Mouse (Mus musculus) cerebellum, postnatal 4 days (tissue): Measurements from ENCODE around the gene Chd2.

Experiments used
- DNase-seq, 2 experiments: peaks; one replicate each; pipeline ENCODE4 v3.0.0; 2022; ENCODE audit warnings: low spot score in 2 of 2, mixed read lengths in 1 of 2

Chd2 gene

DNA sequence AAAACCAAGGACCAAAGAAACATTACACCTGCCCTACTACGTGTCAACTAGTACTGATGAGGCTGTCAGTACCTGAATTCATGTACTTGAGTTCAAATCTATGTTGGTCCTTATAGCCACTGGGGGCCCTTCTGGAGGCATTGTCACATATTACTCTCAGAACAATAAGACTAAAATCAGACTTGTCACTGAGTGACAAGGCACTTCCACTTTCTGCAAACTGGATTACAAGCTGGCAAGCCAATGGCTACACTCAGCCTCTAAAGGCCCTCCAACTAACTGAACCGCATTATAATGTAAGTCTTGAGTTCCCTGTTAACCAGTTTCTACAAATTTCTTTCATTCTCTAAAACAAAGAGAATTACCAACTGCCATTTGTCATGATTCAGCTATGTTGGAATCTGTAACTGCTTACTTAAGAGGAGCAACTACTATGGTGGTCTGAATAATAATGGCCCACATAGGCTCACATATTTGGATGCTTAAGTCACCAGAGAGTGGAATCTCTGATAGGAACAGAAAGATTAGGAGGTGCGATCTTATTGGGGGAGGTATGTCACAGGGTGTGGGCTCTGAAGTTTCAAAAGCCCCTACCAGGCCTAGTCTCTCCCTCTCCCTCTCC, 89.3 kb downstream of the Chd2 start:
- no peak for DNase-seq

DNA sequence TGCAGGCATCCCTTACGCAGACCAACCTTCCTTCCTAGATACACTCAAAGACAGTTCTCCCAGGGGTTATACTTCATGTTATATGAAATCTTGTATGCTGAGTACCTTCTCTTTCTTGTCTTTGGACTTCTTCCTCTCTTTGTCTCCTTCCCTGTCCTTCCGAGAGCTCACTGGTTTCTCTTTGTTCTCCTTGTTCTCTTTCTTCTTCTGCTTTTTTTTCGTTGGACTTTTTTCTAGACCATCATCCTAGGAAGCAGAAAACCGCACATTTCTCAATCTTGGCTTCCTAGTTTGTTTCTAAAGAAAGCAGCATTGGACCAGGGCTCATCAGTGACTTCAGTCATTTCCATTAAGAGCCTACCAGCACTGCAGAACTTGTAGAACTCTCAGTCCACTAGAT, 90.0 kb downstream of the Chd2 start:
- no peak for DNase-seq

- no peak for DNase-seq
Measured at GRCm38 (mm10) chr7:73442246-73442645, 99.4 kb downstream of the Chd2 start.

DNA sequence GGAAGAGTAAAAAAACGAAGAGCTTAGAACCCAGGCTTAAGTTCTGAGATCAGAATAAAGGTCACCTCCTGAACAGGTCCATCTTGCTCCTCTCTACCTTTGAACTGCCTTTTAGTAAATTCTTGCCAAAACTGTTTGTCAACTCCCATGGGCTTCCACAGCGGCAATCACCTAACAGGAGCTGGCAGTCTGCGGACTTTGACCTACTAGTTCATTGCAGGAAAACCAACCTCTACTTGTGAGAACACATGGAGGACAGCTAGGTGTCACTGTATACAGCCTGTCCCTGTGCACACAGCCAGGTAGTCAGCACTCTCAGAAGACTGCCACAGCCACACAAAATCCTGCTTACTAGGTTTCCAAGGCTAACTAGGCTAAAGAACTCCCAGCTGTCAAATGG, 99.8 kb downstream of the Chd2 start:
- no peak for DNase-seq

DNA sequence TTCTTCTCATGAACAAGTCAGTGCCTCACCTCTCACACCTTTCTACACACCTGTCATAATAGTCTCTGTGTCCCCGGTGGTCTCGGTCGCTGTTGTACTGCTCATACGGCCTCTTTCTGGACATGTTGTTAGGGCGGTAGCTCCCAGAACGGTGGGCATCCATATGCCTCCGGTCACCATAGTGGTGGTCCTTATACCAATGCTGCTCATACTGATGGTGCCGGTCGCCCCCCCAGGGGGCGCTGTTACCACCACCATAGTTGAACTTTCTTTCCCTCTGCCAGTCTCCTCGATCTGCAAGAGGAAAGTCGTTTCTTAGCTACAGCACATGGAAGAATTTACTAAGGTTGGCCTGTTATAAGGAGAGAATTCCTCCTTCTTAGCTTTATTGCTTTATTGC, 105.9 kb downstream of the Chd2 start:
- no peak for DNase-seq

DNA sequence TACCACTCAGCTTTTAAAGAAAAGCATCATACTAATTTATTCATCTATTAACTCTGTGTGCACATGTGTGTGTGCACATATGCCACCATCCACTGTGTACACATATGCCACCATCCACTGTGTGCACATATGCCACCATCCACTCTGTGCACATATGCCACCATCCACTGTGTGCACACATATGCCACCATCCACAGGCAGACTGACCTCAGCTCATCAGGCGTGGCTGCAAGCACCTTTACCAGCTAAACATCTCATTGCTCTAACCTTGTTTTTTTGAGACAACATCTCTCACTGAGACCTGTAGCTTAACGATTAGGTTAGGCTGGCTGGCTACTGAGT, 107.3 kb downstream of the Chd2 start:
- DNase-seq = no peak

DNA sequence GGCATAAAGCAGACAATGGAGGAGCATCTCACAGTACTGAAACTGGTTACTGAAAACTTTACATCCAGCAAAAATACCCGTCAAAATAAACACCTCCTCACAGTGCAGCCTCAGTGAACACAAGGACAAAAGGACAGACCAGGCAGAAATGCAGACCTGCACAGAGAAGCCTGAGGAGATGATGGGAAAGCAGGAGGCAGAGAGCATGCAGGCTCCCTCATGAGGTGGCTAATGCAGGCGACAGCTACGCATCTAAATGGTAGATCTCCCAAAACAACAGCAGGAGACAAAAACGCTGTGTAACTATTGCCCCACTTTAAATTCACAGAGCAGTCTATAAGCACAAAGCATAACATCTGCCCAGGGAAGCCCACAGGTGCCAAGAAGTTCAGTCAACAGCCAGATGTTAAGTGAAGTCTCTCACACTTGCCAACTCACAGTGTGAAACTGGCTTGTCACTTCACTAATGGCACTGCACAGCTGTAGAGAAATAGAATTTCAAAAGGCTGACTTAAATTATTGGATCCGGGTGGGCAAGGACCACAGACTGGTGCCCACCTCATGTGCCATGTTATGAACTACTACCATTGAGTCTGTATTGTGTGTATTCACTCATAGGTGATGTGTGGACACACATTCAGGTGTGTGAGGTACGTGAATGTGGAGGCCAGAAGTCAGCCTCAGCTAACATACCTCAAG, 107.8 kb downstream of the Chd2 start:
- DNase-seq = no peak

GRCm38 (mm10) chr7:73428525-73428924, 113.1 kb downstream of the Chd2 start:
- DNase-seq = no peak

GRCm38 (mm10) chr7:73427794-73428193, 113.8 kb downstream of the Chd2 start:
- DNase-seq = no peak

- DNase-seq = no peak
Measured at GRCm38 (mm10) chr7:73426752-73427386, 114.8 kb downstream of the Chd2 start.

- no peak for DNase-seq
Measured at GRCm38 (mm10) chr7:73426235-73426634, 115.4 kb downstream of the Chd2 start.

DNA sequence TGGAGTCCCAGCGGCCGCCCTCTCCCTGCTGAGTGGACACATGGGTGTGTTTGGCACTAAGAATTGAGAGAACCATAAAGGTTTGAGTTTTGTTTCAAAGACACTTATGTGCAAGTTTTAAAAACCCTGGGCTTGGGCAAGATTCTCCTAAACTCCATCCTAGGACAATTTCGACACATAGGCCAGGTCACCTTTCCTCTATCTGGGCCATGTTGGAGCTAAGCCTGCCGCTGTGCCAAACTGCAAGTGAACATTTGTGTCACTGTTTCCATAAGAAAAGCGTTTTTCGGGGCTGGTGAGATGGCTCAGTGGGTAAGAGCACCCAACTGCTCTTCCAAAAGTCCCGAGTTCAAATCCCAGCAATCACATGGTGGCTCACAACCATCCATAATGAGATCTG, 116.2 kb downstream of the Chd2 start:
- no peak for DNase-seq

DNA sequence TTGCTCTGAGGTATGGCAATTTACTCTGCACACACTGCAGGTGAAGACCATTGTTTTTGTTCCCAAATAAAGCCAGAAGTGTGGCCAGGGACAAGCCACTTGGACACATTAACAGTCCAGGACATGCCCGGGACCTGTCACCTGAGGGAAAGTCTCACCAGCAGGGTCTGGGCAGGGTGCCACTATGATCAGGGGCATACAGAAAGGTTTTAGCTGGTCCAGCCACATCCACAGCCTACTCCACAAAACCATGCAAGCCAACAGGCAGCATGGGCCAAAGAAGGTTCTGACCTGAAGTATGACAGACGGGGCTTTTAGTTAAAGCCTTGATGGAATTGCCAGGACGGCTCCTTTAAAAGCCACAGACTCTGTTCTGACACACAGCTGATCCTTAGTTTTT, 116.9 kb downstream of the Chd2 start:
- peak in 1 of 2 experiments; percentile 23 for DNase-seq

- DNase-seq = peak in 1 of 2 experiments; percentile 19
Measured at GRCm38 (mm10) chr7:73424243-73424642, 117.4 kb downstream of the Chd2 start.

DNA sequence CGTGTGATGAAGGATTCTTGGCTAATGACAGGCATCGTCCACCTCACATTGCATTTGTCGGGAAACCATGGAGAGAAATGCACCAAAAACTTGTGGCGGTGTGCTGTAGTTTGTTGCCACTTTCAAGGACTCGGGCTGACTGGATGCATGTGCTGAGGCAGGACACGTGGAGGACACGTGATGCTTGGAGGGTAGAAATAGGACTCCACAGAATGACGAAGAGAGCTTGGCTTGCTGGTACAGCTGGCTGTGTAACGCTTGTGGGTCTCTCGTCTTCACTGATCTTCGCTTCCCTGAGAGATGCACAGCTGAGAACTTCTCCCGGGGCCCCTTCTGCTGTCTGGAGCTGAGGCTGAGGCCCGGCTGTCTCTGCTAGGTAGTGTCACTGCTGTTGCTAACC, 118.4 kb downstream of the Chd2 start:
- DNase-seq = peak in 1 of 2 experiments; percentile 17

GRCm38 (mm10) chr7:73422223-73423113, 119.2 kb downstream of the Chd2 start:
- peak; percentile 73 to 87 for DNase-seq

DNA sequence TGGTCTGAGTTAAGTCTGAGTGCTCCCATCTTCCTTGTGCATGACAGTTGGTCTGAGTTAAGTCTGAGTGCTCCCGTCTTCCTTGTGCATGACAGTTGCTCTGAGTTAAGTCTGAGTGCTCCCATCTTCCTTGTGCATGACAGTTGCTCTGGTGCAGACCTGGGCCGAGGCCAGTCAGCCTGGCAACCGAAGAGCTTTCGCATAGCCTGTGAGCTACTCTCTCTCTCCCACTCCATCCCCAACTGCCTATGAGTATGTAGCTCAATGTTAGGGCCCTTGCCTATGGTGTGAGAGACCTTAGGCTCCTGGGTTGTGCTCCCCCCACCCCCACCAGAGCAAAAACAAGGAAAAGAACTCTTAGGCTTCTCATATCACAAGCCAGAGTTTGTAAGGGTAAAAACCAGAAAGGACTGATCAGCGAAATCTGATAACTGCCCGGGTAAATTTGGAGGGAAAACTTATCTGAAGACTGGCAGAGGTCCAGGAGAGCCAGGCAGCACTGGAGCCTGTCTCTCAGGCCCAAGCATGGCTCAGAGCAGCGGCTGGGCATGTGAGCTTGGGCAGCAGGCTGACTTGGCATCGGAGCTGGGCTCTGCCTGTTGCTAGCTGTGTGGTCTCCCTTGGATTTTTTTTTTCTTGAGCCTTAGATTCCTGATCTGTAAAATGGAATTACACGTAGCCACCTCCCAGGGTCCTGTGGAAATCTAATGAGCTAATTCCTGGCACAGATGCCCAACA, 120.2 kb downstream of the Chd2 start:
- no peak for DNase-seq

GRCm38 (mm10) chr7:73420827-73421226, 120.8 kb downstream of the Chd2 start:
- no peak for DNase-seq

DNA sequence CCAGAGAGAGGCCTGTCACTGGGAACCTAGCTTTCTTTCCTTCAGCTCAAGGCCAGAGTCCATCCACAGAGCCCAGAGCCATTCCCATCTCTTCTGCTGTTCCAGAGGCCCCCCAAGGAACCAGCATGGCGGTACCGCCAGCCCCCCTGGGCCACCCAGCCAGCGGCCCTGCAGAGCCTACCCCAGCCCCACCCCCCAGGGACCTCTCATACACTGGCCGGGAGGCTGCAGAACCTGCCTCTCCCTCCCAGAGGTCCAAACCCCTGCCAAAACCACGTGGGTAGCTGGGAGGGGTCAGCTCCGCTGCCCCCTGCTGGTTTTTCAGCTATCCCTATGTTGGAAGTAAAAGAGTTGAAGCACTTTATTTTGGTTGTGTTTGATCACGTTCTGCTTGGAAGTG, 122.3 kb downstream of the Chd2 start:
- no peak for DNase-seq

- DNase-seq = peak in 1 of 2 experiments; percentile 68
Measured at GRCm38 (mm10) chr7:73414192-73414591, 127.4 kb downstream of the Chd2 start.

- DNase-seq = no peak
Measured at GRCm38 (mm10) chr7:73412419-73412818, 129.2 kb downstream of the Chd2 start.

GRCm38 (mm10) chr7:73411986-73412385, 129.6 kb downstream of the Chd2 start:
- no peak for DNase-seq
